Mouse (Mus musculus) cortical plate, adult 2 months (tissue): Measurements from ENCODE around the gene Nfu1.

Experiments
- CTCF ChIP-seq: fragments of 200-500 bp; IDR thresholded peaks from 2 replicates; pipeline ENCODE4 v1.5.1; 2011; ENCODE audit warnings: mild to moderate bottlenecking, control low read depth, low read length; ENCODE audit not compliant: insufficient read depth; ENCODE audit errors: extremely low read depth
- POLR2A ChIP-seq: fragments of 200-500 bp; IDR thresholded peaks from 2 replicates; pipeline ENCODE4 v1.6.1; 2011; ENCODE audit warnings: mild to moderate bottlenecking, low read length, control low read depth; ENCODE audit not compliant: insufficient read depth; ENCODE audit errors: extremely low read depth

DNA sequence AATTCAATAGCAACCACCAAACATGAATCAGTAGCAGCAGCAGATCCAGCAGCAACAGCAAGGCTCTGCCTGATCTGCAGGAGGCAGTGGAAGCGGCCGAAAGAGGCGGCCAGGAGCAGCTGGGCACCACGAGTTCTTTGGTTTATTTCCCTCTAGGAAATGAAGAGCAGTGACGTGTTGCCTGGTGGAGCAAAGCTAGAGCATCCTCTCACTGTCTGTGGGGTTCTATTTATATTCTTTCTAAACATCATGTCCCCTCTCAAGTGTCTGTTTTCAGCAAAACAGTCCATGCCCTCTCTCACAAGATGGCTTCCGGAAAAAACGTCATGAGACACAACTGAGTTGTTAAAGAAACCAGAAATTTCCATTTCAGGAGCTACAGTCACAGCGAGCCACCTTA lies 30.1 kb downstream of the Nfu1 start:
- TF ChIP-seq CTCF: no peak
- TF ChIP-seq POLR2A: no peak
